8 mouse cellular contexts compared by ENCODE assay signal in the genomic region with DNA sequence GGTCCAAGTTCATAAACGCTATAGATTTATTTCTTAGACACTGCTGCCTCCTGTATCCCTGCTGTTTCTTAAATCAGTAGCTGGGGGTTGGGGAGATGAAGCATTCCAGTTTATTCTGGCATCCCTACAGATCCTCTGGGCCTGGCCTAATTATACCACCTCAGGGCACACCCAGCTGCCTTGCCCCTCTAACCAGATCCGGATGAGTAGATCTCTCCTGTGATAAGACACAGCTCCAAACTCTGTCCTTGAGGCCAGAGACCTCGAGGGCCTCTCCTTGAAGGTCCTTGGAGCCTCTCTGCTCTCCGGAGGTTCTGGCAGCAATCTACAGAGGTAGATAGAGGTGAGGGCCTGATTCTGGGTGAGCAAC. TPM values are rescaled to one million over a fixed set of nuclear protein-coding genes. Genes with fewer than 3 reads are reported as not detected.
DNase-seq lines count a peak whose midpoint lies in the region; ATAC-seq and TF ChIP-seq lines count a peak whose summit lies in the region.

No protein-coding gene starts in this region.

- in situ Hi-C loops in ES-E14 (cut with MboI; ENCODE audit: low sequenced_read_pairs in 2 of 2, unreplicated experiment in 2 of 2), result loop anchor here in 1 of 2 experiments (10.0 kb wide), 1 partner anchor 135 kb away; no protein-coding TSS in a partner anchor

- peak overlapping the region; percentile 93 for H3K4me2 ChIP-seq in forebrain, embryonic 11.5 days (ENCODE audit: low read depth, low read length, severe bottlenecking)
- peak overlapping the region; percentile 92 for H3K4me2 ChIP-seq in intestine, embryonic 15.5 days (replicated peaks)
- peak overlapping the region; percentile 87 for H3K4me2 ChIP-seq in midbrain, embryonic 11.5 days

- ATAC-seq in erythroblast, adult 5-6 weeks (replicated peaks; ENCODE audit: low FRiP score, poor library complexity, severe bottlenecking), result no peak
- ATAC-seq in forebrain, embryonic 11.5 days (replicated peaks; ENCODE audit: low FRiP score), result peak; percentile 1; the same call in 1 of the 2 replicates
- 0 out of 2 replicates have a peak, but pooled peaks have one; percentile 3 for ATAC-seq in intestine, embryonic 15.5 days
- no peak; the same call in 1 of the 2 replicates for ATAC-seq in midbrain, embryonic 11.5 days (ENCODE audit: low FRiP score)
- no peak for ATAC-seq in inflammation-experienced regulatory T-cells, adult 6 months

- H3K9me3 ChIP-seq in erythroblast, embryonic 14.5 days (ENCODE audit: control insufficient read depth, low read length), result peaks cover 5% of the 10 kb centered on the region; the same call in 1 of the 2 replicates
- no peaks in the 10 kb centered on the region for H3K9me3 ChIP-seq in ES-E14 (ENCODE audit: control insufficient read depth, insufficient read depth, low read depth, low read length)
- no peaks in the 10 kb centered on the region for H3K9me3 ChIP-seq in forebrain, embryonic 11.5 days (ENCODE audit: control insufficient read depth, low read length)
- H3K9me3 ChIP-seq in intestine, embryonic 15.5 days, result no peaks in the 10 kb centered on the region
- no peaks in the 10 kb centered on the region for H3K9me3 ChIP-seq in midbrain, embryonic 11.5 days (ENCODE audit: control insufficient read depth, low read length)

- H3K4me1 ChIP-seq in erythroblast, embryonic 14.5 days (ENCODE audit: control insufficient read depth), result peaks cover 19% of the 10 kb centered on the region
- peaks cover 6 to 10% of the 10 kb centered on the region in 2 experiments; a peak in 3 of 4 replicates for H3K4me1 ChIP-seq in ES-E14 (ENCODE audit: control insufficient read depth in 2 of 2, insufficient read depth in 2 of 2, low read length in 2 of 2, poor library complexity in 1 of 2)
- peaks cover 18% of the 10 kb centered on the region for H3K4me1 ChIP-seq in forebrain, embryonic 11.5 days (replicated peaks; ENCODE audit: control insufficient read depth, insufficient read depth, low read length)
- peaks cover 23% of the 10 kb centered on the region for H3K4me1 ChIP-seq in intestine, embryonic 15.5 days (replicated peaks)
- peaks cover 30% of the 10 kb centered on the region for H3K4me1 ChIP-seq in midbrain, embryonic 11.5 days (ENCODE audit: control insufficient read depth, insufficient read depth, low read length)

- H3K27ac ChIP-seq in ES-E14 (ENCODE audit: insufficient read depth, low read depth, low read length, poor library complexity, severe bottlenecking), result no peak overlapping the region
- peak overlapping the region; percentile 76 for H3K27ac ChIP-seq in forebrain, embryonic 11.5 days (ENCODE audit: low read depth, low read length)
- peak overlapping the region; percentile 99 for H3K27ac ChIP-seq in intestine, embryonic 15.5 days
- peak overlapping the region; percentile 71; the same call in 1 of the 2 replicates for H3K27ac ChIP-seq in midbrain, embryonic 11.5 days (ENCODE audit: low read depth, low read length)

- H3K4me3 ChIP-seq in erythroblast, embryonic 14.5 days (replicated peaks), result peak overlapping the region; percentile 50
- H3K4me3 ChIP-seq in ES-E14 (ENCODE audit: insufficient read depth in 1 of 2, low read depth in 1 of 2, low read length in 2 of 2, poor library complexity in 1 of 2, severe bottlenecking in 1 of 2), result peak overlapping the region; percentile 39 to 71
- H3K4me3 ChIP-seq in forebrain, embryonic 11.5 days (ENCODE audit: low read depth, low read length), result peak overlapping the region; percentile 38
- peak overlapping the region; percentile 48 for H3K4me3 ChIP-seq in intestine, embryonic 15.5 days (replicated peaks)
- peak overlapping the region; percentile 43 for H3K4me3 ChIP-seq in midbrain, embryonic 11.5 days (ENCODE audit: low read depth, low read length)

- WGBS in forebrain, embryonic 11.5 days, result 4% methylated on average over 4 of the region's 4 CpGs
- whole genome bisulfite sequencing in intestine, embryonic 15.5 days, result 2% methylated on average over 4 of the region's 4 CpGs
- 5% methylated on average over 4 of the region's 4 CpGs for WGBS in midbrain, embryonic 11.5 days

- peaks cover 87% of the 10 kb centered on the region for H3K27me3 ChIP-seq in erythroblast, embryonic 14.5 days (ENCODE audit: control insufficient read depth)
- peaks cover 7% of the 10 kb centered on the region; the same call in 1 of the 2 replicates for H3K27me3 ChIP-seq in forebrain, embryonic 11.5 days (ENCODE audit: control insufficient read depth, insufficient read depth, low read length)
- no peaks in the 10 kb centered on the region for H3K27me3 ChIP-seq in intestine, embryonic 15.5 days (replicated peaks)
- H3K27me3 ChIP-seq in midbrain, embryonic 11.5 days (ENCODE audit: control insufficient read depth, insufficient read depth, low read length), result peaks cover 37% of the 10 kb centered on the region

- no peak for DNase-seq in ES-E14 (ENCODE audit: low read depth, low spot score)
- DNase-seq in forebrain, embryonic 11.5 days (ENCODE audit: low spot score), result no peak
- DNase-seq in midbrain, embryonic 11.5 days (ENCODE audit: low spot score, missing footprints), result no peak
- no peak for DNase-seq in spleen, adult 18-20 months

- H3K9ac ChIP-seq in ES-E14 (ENCODE audit: insufficient read depth, low read depth, low read length, poor library complexity, severe bottlenecking), result peak overlapping the region; percentile 66; the same call in 1 of the 2 replicates
- peak overlapping the region; percentile 67 for H3K9ac ChIP-seq in forebrain, embryonic 11.5 days (ENCODE audit: low read length)
- H3K9ac ChIP-seq in intestine, embryonic 15.5 days, result peak overlapping the region; percentile 77
- H3K9ac ChIP-seq in midbrain, embryonic 11.5 days (ENCODE audit: low read length), result peak overlapping the region; percentile 68

- H3K36me3 ChIP-seq in erythroblast, embryonic 14.5 days (ENCODE audit: control insufficient read depth), result no peaks in the 10 kb centered on the region
- H3K36me3 ChIP-seq in ES-E14 (ENCODE audit: control insufficient read depth, insufficient read depth, low read length, poor library complexity, severe bottlenecking), result peaks cover 5% of the 10 kb centered on the region
- H3K36me3 ChIP-seq in forebrain, embryonic 11.5 days (ENCODE audit: control insufficient read depth, insufficient read depth, low read length), result no peaks in the 10 kb centered on the region
- H3K36me3 ChIP-seq in intestine, embryonic 15.5 days, result no peaks in the 10 kb centered on the region
- no peaks in the 10 kb centered on the region for H3K36me3 ChIP-seq in midbrain, embryonic 11.5 days (ENCODE audit: control insufficient read depth, insufficient read depth, low read length)

TF ChIP-seq in ES-E14, 5 proteins besides CTCF, POLR2A, EP300 and RAD21:
- TF ChIP-seq ZC3H11A (IDR thresholded peaks at IDR 0.05; ENCODE audit: borderline replicate concordance, low read depth, low read length), result no peak
- no peak for TF ChIP-seq CHD2 (IDR thresholded peaks at IDR 0.05; ENCODE audit: low read depth, low read length)
- TF ChIP-seq ZNF384 (IDR thresholded peaks at IDR 0.05; ENCODE audit: low read depth, low read length), result no peak
- no peak for TF ChIP-seq MAFK (IDR thresholded peaks at IDR 0.05; ENCODE audit: insufficient read depth, low read depth, low read length)
- no peak for TF ChIP-seq HCFC1 (IDR thresholded peaks at IDR 0.05; ENCODE audit: borderline replicate concordance, insufficient read depth, low read length)

RNA-seq across cellular contexts. Expression of a gene that starts 5.4 kb away (rescaled TPM):
- polyA plus RNA-seq in erythroblast, embryonic 14.5 days (2012), result 0.19 and 0.32 TPM in 2 replicates
- not detected in 2 replicates for total RNA-seq in erythroblast, adult 5-6 weeks (2015; ENCODE audit: low replicate concordance)
- total RNA-seq in erythroblast, adult 5-6 weeks (2017; ENCODE audit: low replicate concordance), result 0.26 and 10.9 TPM in 2 replicates
- 17.5 and 19.3 TPM in 2 replicates for total RNA-seq in ES-E14 (2012; rRNA removed)
- polyA plus RNA-seq in forebrain, embryonic 11.5 days (2014; fragmentation: Nextera tagmentation; extraction: Ambion mirVana), result 66.5 and 67.0 TPM in 2 replicates
- 55.7 and 67.4 TPM in 2 replicates for polyA plus RNA-seq in intestine, embryonic 15.5 days (2015; fragmentation: Nextera tagmentation; extraction: Ambion mirVana)
- 30.4 and 33.6 TPM in 2 replicates for polyA plus RNA-seq in midbrain, embryonic 11.5 days (2014; fragmentation: Nextera tagmentation; extraction: Ambion mirVana)
- under 1 TPM in 1 of 3 experiments, not detected in 2; 0.40 TPM for polyA plus RNA-seq in inflammation-experienced regulatory T-cells, adult 6 months (2017; shearing (Covaris generic))

Comparison
In these comparisons a context has a peak if more than half of its experiments do, and no peak if none do; other contexts are left out.
1. ATAC-seq: peak in forebrain, embryonic 11.5 days (single experiment) and intestine, embryonic 15.5 days (single experiment); none in erythroblast, adult 5-6 weeks (single experiment), midbrain, embryonic 11.5 days (single experiment) and inflammation-experienced regulatory T-cells, adult 6 months (single experiment).
2. RNA of a gene that starts 5.4 kb away (polyA plus RNA-seq): 55.7 to 67.4 TPM in intestine, embryonic 15.5 days, 66.5 to 67.0 TPM in forebrain, embryonic 11.5 days and 30.4 to 33.6 TPM in midbrain, embryonic 11.5 days; 0.19 to 0.32 TPM in erythroblast, embryonic 14.5 days and 0.40 TPM in inflammation-experienced regulatory T-cells, adult 6 months; every median in the first group is over 10 times any median in the second.
3. Peak in every context shown above with its lines, with median percentiles within 50 percentile points of each other: H3K4me3 ChIP-seq, H3K9ac ChIP-seq and H3K4me2 ChIP-seq.